Mouse (Mus musculus) gastrocnemius, adult 18-20 months (tissue): ENCODE measurements around the gene Grk5. TPM values are rescaled to one million over a fixed set of nuclear protein-coding genes. Genes with fewer than 3 reads are reported as not detected.
"Not testable (repeated sequence)": the region's sequence is repeated elsewhere in the genome, so short reads cannot be mapped to it uniquely, and the experiment has no call there.

Experiments
- DNase-seq: peaks from one replicate; pipeline ENCODE4 v3.0.0; 2021; ENCODE audit warnings: low spot score
- long read RNA-seq, 2 experiments: library from polyadenylated mRNA; stranded (forward); transcript quantifications; one replicate each; pipeline ENCODE4 v2.0.0; 2021
- total RNA-seq, 2 experiments: library from RNA; stranded (reverse); gene quantifications; 2 replicates each; pipeline ENCODE4 v1.2.3; 2021

Grk5 gene
- total RNA-seq = 1 to 10 TPM; 2.0 to 5.9 TPM
- long read RNA-seq, experiment 1, partial matches to known transcripts = 0 of 1 reads
- long read RNA-seq, experiment 1, other reads (novel, unspliced or antisense) = 1 of 1 reads
- long read RNA-seq, experiment 2, full-length matches to known transcripts = 2 of 4 reads
- long read RNA-seq, experiment 2, partial matches to known transcripts = 1 of 4 reads
- long read RNA-seq, experiment 2, other reads (novel, unspliced or antisense) = 1 of 4 reads

GRCm38 (mm10) chr19:60889714-60890315, at the start of gene Grk5:
Gene Grk5, plus strand, starts transcription at chr19:60889749.
- DNase-seq = peak; percentile 94

GRCm38 (mm10) chr19:60843324-60843723, 46.2 kb upstream of the Grk5 start:
- DNase-seq = no peak

GRCm38 (mm10) chr19:60845731-60846130, 43.8 kb upstream of the Grk5 start:
- no peak for DNase-seq

GRCm38 (mm10) chr19:60860868-60861700, 28.5 kb upstream of the Grk5 start, which contains the start of gene Sfxn4:
Gene Sfxn4, minus strand, starts transcription at chr19:60861479.
- DNase-seq = peak; percentile 95

GRCm38 (mm10) chr19:60866169-60866568, 23.4 kb upstream of the Grk5 start:
- DNase-seq = not testable (repeated sequence)

- DNase-seq = no peak
Measured at GRCm38 (mm10) chr19:60870489-60870888, 19.1 kb upstream of the Grk5 start.

GRCm38 (mm10) chr19:60871366-60871765, 18.2 kb upstream of the Grk5 start:
- no peak for DNase-seq

- no peak for DNase-seq
Measured at GRCm38 (mm10) chr19:60872272-60872671, 17.3 kb upstream of the Grk5 start.

- peak; percentile 20 for DNase-seq
Measured at GRCm38 (mm10) chr19:60873501-60873900, 16.0 kb upstream of the Grk5 start.

GRCm38 (mm10) chr19:60874064-60874694, 15.4 kb upstream of the Grk5 start, which contains the start of gene Prdx3:
Gene Prdx3, minus strand, starts transcription at chr19:60874556.
- peak; percentile 99 for DNase-seq

- DNase-seq = no peak
Measured at GRCm38 (mm10) chr19:60883129-60883528, 6.4 kb upstream of the Grk5 start.

- no peak for DNase-seq
Measured at GRCm38 (mm10) chr19:60887637-60888036, 1.9 kb upstream of the Grk5 start.

- DNase-seq = peak; percentile 63
Measured at GRCm38 (mm10) chr19:60889101-60889713, 342 bp upstream of the Grk5 start.

GRCm38 (mm10) chr19:60890391-60891122, 1.0 kb downstream of the Grk5 start:
- peak; percentile 32 for DNase-seq

- peak; percentile 6 for DNase-seq
Measured at GRCm38 (mm10) chr19:60891123-60891470, 1.5 kb downstream of the Grk5 start.

GRCm38 (mm10) chr19:60891934-60892547, 2.5 kb downstream of the Grk5 start:
- DNase-seq = peak; percentile 67

- DNase-seq = peak; percentile 3
Measured at GRCm38 (mm10) chr19:60895251-60895880, 5.8 kb downstream of the Grk5 start.

GRCm38 (mm10) chr19:60903139-60903538, 13.6 kb downstream of the Grk5 start:
- DNase-seq = no peak

- DNase-seq = no peak
Measured at GRCm38 (mm10) chr19:60903971-60904370, 14.4 kb downstream of the Grk5 start.

GRCm38 (mm10) chr19:60905477-60905876, 15.9 kb downstream of the Grk5 start:
- DNase-seq = no peak
